Mouse (Mus musculus) hindbrain, embryonic 12.5 days (tissue): ENCODE data around the gene Slc9a5. TPM values are rescaled to one million over a fixed set of nuclear protein-coding genes. Genes with fewer than 3 reads are reported as not detected.

Experiments used
- ATAC-seq: fragments of 200-750 bp; cut with Nextera tagmentation; 2 replicates; pipeline ENCODE4 v1.8.0; 2017; ENCODE audit warnings: moderate TSS enrichment; ENCODE audit not compliant: low FRiP score
- H3K27ac ChIP-seq: fragments of 300-500 bp; sonication (generic); 2 replicates; pipeline ENCODE4 v1.5.1; 2016; ENCODE audit warnings: mild to moderate bottlenecking
- H3K27me3 ChIP-seq: fragments of 300-500 bp; sonication (generic); 2 replicates; pipeline ENCODE4 v1.6.1; 2016; ENCODE audit warnings: mild to moderate bottlenecking
- H3K36me3 ChIP-seq: fragments of 300-500 bp; sonication (generic); 2 replicates; pipeline ENCODE4 v1.6.1; 2016; ENCODE audit warnings: mild to moderate bottlenecking
- H3K4me1 ChIP-seq: fragments of 300-500 bp; sonication (generic); 2 replicates; pipeline ENCODE4 v1.6.1; 2016
- H3K4me2 ChIP-seq: fragments of 300-500 bp; sonication (generic); replicated peaks from 2 replicates; pipeline ENCODE4 v1.6.1; 2016; ENCODE audit warnings: mild to moderate bottlenecking
- H3K4me3 ChIP-seq: fragments of 300-500 bp; sonication (generic); 2 replicates; pipeline ENCODE4 v1.5.1; 2016; ENCODE audit warnings: mild to moderate bottlenecking
- H3K9ac ChIP-seq: fragments of 300-500 bp; sonication (generic); 2 replicates; pipeline ENCODE4 v1.6.1; 2016; ENCODE audit warnings: mild to moderate bottlenecking, moderate library complexity
- H3K9me3 ChIP-seq: fragments of 300-500 bp; sonication (generic); replicated peaks from 2 replicates; pipeline ENCODE4 v1.6.1; 2016; ENCODE audit warnings: mild to moderate bottlenecking
- WGBS: fragments of 180-500 bp; shearing (Covaris S2); methylation state at CpG from one replicate; pipeline ENCODE4 v1.1.7; 2016; 5-methylcytosine and 5-hydroxymethylcytosine counted together
- polyA plus RNA-seq: library from polyadenylated mRNA; unstranded; fragments of >200 nt; fragmentation: Nextera tagmentation; extraction: Ambion mirVana; gene quantifications from 2 replicates; pipeline ENCODE4 v1.2.1, GENCODE M21; 2016

The Slc9a5 gene
- polyA plus RNA-seq, 1 experiment from 2014 or later, result 7.2 TPM

GRCm38 (mm10) chr8:105331931-105332330 lies 16.7 kb upstream of the Slc9a5 start:
- H3K27ac ChIP-seq, result no peak overlapping the region
- peaks cover 6% of the 10 kb centered on the region for H3K4me1 ChIP-seq
- WGBS, result 94% methylated on average over 9 of the region's 9 CpGs
- H3K4me3 ChIP-seq, result no peak overlapping the region
- H3K4me2 ChIP-seq, result no peak overlapping the region
- H3K27me3 ChIP-seq, result no peaks in the 10 kb centered on the region
- no peak overlapping the region for H3K9ac ChIP-seq
- no peaks in the 10 kb centered on the region for H3K9me3 ChIP-seq
- ATAC-seq, result no peak
- H3K36me3 ChIP-seq, result peaks cover 72% of the 10 kb centered on the region

GRCm38 (mm10) chr8:105332523-105332922 lies 16.1 kb upstream of the Slc9a5 start:
- H3K27me3 ChIP-seq, result no peaks in the 10 kb centered on the region
- peaks cover 74% of the 10 kb centered on the region for H3K36me3 ChIP-seq
- no peak overlapping the region for H3K9ac ChIP-seq
- H3K4me1 ChIP-seq, result peaks cover under 1% of the 10 kb centered on the region
- H3K4me2 ChIP-seq, result no peak overlapping the region
- ATAC-seq, result no peak
- no peak overlapping the region for H3K4me3 ChIP-seq
- no peaks in the 10 kb centered on the region for H3K9me3 ChIP-seq
- no peak overlapping the region for H3K27ac ChIP-seq
- WGBS, result 82% methylated on average over 2 of the region's 2 CpGs

GRCm38 (mm10) chr8:105336373-105337130 lies 12.1 kb upstream of the Slc9a5 start:
- 58% methylated on average over 32 of the region's 32 CpGs for WGBS
- Histone ChIP-seq H3K4me1 (0 out of 2 replicates have a peak, but pooled peaks cover 5% of the 10 kb centered on the region), H3K9me3 (no peaks in the 10 kb centered on the region), H3K27ac (no peak overlapping the region), H3K4me3 (no peak overlapping the region), H3K27me3 (no peaks in the 10 kb centered on the region), H3K4me2 (no peak overlapping the region), H3K9ac (no peak overlapping the region), H3K36me3 (peaks cover 37% of the 10 kb centered on the region)
- ATAC-seq, result peak; percentile 29; the same call in 1 of the 2 replicates

- no peak overlapping the region for H3K9ac ChIP-seq
- no peak overlapping the region for H3K4me2 ChIP-seq
- H3K9me3 ChIP-seq, result no peaks in the 10 kb centered on the region
- H3K36me3 ChIP-seq, result peaks cover 25% of the 10 kb centered on the region
- no peak overlapping the region for H3K27ac ChIP-seq
- H3K27me3 ChIP-seq, result no peaks in the 10 kb centered on the region
- WGBS, result 71% methylated on average over 4 of the region's 4 CpGs
- ATAC-seq, result no peak
- no peak overlapping the region for H3K4me3 ChIP-seq
- 0 out of 2 replicates have a peak, but pooled peaks cover 5% of the 10 kb centered on the region for H3K4me1 ChIP-seq
These were observed 9.7 kb upstream of the Slc9a5 start for GRCm38 (mm10) chr8:105338992-105339391.

- Histone ChIP-seq H3K4me3 (no peak overlapping the region), H3K4me2 (no peak overlapping the region), H3K36me3 (peaks cover 17% of the 10 kb centered on the region; the same call in 1 of the 2 replicates), H3K4me1 (0 out of 2 replicates have a peak, but pooled peaks cover 5% of the 10 kb centered on the region), H3K9me3 (no peaks in the 10 kb centered on the region), H3K27me3 (no peaks in the 10 kb centered on the region), H3K27ac (no peak overlapping the region), H3K9ac (no peak overlapping the region)
- WGBS, result 80% methylated on average over 6 of the region's 6 CpGs
- no peak for ATAC-seq
These were observed 8.6 kb upstream of the Slc9a5 start for GRCm38 (mm10) chr8:105339886-105340635.

- 52% methylated on average over 8 of the region's 8 CpGs for WGBS
- no peak overlapping the region for H3K4me3 ChIP-seq
- peaks cover 2% of the 10 kb centered on the region; the same call in 1 of the 2 replicates for H3K27me3 ChIP-seq
- no peak for ATAC-seq
- H3K27ac ChIP-seq, result no peak overlapping the region
- H3K4me2 ChIP-seq, result no peak overlapping the region
- peaks cover 6% of the 10 kb centered on the region; the same call in 1 of the 2 replicates for H3K36me3 ChIP-seq
- H3K9me3 ChIP-seq, result no peaks in the 10 kb centered on the region
- H3K9ac ChIP-seq, result no peak overlapping the region
- H3K4me1 ChIP-seq, result peaks cover 8% of the 10 kb centered on the region
These were observed 7.2 kb upstream of the Slc9a5 start for GRCm38 (mm10) chr8:105341399-105341798.

GRCm38 (mm10) chr8:105342768-105343167 lies 5.9 kb upstream of the Slc9a5 start:
- no peak overlapping the region for H3K4me3 ChIP-seq
- H3K4me2 ChIP-seq, result no peak overlapping the region
- H3K9me3 ChIP-seq, result no peaks in the 10 kb centered on the region
- peaks cover 21% of the 10 kb centered on the region for H3K4me1 ChIP-seq
- peaks cover 13% of the 10 kb centered on the region for H3K27me3 ChIP-seq
- H3K36me3 ChIP-seq, result no peaks in the 10 kb centered on the region
- H3K27ac ChIP-seq, result no peak overlapping the region
- ATAC-seq, result no peak
- 82% methylated on average over 4 of the region's 4 CpGs for WGBS
- no peak overlapping the region for H3K9ac ChIP-seq

GRCm38 (mm10) chr8:105343791-105344574 lies 4.7 kb upstream of the Slc9a5 start:
- H3K4me3 ChIP-seq, result no peak overlapping the region
- no peak overlapping the region for H3K9ac ChIP-seq
- peaks cover 24% of the 10 kb centered on the region for H3K4me1 ChIP-seq
- H3K27ac ChIP-seq, result no peak overlapping the region
- peaks cover 13% of the 10 kb centered on the region for H3K27me3 ChIP-seq
- H3K36me3 ChIP-seq, result no peaks in the 10 kb centered on the region
- no peak for ATAC-seq
- no peak overlapping the region for H3K4me2 ChIP-seq
- 83% methylated on average over 6 of the region's 8 CpGs for WGBS
- H3K9me3 ChIP-seq, result no peaks in the 10 kb centered on the region

- Histone ChIP-seq H3K9ac (no peak overlapping the region), H3K9me3 (no peaks in the 10 kb centered on the region), H3K36me3 (no peaks in the 10 kb centered on the region), H3K27ac (no peak overlapping the region), H3K4me1 (peaks cover 35% of the 10 kb centered on the region), H3K4me3 (no peak overlapping the region), H3K27me3 (peaks cover 13% of the 10 kb centered on the region), H3K4me2 (peak overlapping the region; percentile 13; the same call in 1 of the 2 replicates)
- ATAC-seq, result no peak
- WGBS, result 68% methylated on average over 7 of the region's 7 CpGs
These were observed 3.3 kb upstream of the Slc9a5 start for GRCm38 (mm10) chr8:105345061-105345975.

- WGBS, result 2% methylated on average over 34 of the region's 34 CpGs
- Histone ChIP-seq H3K9ac (peak overlapping the region; percentile 65), H3K36me3 (no peaks in the 10 kb centered on the region), H3K4me1 (peaks cover 33% of the 10 kb centered on the region), H3K4me3 (peak overlapping the region; percentile 70), H3K27ac (peak overlapping the region; percentile 44; the same call in 1 of the 2 replicates), H3K9me3 (no peaks in the 10 kb centered on the region), H3K27me3 (peaks cover 16% of the 10 kb centered on the region), H3K4me2 (peak overlapping the region; percentile 99)
- ATAC-seq, result peak; percentile 12; the same call in 1 of the 2 replicates
These were observed 1.8 kb upstream of the Slc9a5 start for GRCm38 (mm10) chr8:105346611-105347427.
